Mouse (Mus musculus) intestine, postnatal 0 days (tissue): Measurements from ENCODE around the gene Atp2b2. TPM values are rescaled to one million over a fixed set of nuclear protein-coding genes. Genes with fewer than 3 reads are reported as not detected.
A peak's percentile ranks its signal among the peaks of the same experiment; 100 is the strongest.

Experiments
- ATAC-seq: fragments of 200-750 bp; cut with Nextera tagmentation; 2 replicates; pipeline ENCODE4 v1.8.0; 2017; ENCODE audit warnings: mild to moderate bottlenecking, moderate TSS enrichment, moderate library complexity
- H3K27ac ChIP-seq: fragments of 300-500 bp; sonication (generic); 2 replicates; pipeline ENCODE4 v1.5.1; 2014; ENCODE audit warnings: mild to moderate bottlenecking, low read depth, low read length, moderate library complexity
- H3K27me3 ChIP-seq: fragments of 300-500 bp; sonication (generic); replicated peaks from 2 replicates; pipeline ENCODE4 v1.6.1; 2014; ENCODE audit warnings: low read length, mixed read lengths; ENCODE audit not compliant: control insufficient read depth, insufficient read depth
- H3K36me3 ChIP-seq: fragments of 300-500 bp; sonication (generic); 2 replicates; pipeline ENCODE4 v1.6.1; 2014; ENCODE audit warnings: mild to moderate bottlenecking, moderate library complexity; ENCODE audit not compliant: control insufficient read depth, insufficient read depth
- H3K4me1 ChIP-seq: fragments of 300-500 bp; sonication (generic); replicated peaks from 2 replicates; pipeline ENCODE4 v1.6.1; 2014; ENCODE audit warnings: antibody characterized with exemption, low read length, mixed read lengths; ENCODE audit not compliant: control insufficient read depth, insufficient read depth
- H3K4me2 ChIP-seq: fragments of 300-500 bp; sonication (generic); replicated peaks from 2 replicates; pipeline ENCODE4 v1.6.1; 2014; ENCODE audit warnings: low read depth, mild to moderate bottlenecking, moderate library complexity
- H3K4me3 ChIP-seq: fragments of 300-500 bp; sonication (generic); 2 replicates; pipeline ENCODE4 v1.5.1; 2014; ENCODE audit warnings: low read depth, low read length
- H3K9ac ChIP-seq: fragments of 300-500 bp; sonication (generic); 2 replicates; pipeline ENCODE4 v1.6.1; 2014; ENCODE audit warnings: mild to moderate bottlenecking, low read depth, low read length
- H3K9me3 ChIP-seq: fragments of 300-500 bp; sonication (generic); 2 replicates; pipeline ENCODE4 v1.6.1; 2016; ENCODE audit warnings: mixed run types; ENCODE audit not compliant: control insufficient read depth
- CTCF ChIP-seq: sonication (generic); IDR thresholded peaks from 2 replicates; pipeline ENCODE4 v1.5.1; 2016; ENCODE audit warnings: low read depth, mild to moderate bottlenecking, control low read depth, antibody characterized with exemption, moderate library complexity
- WGBS: fragments of 180-500 bp; shearing (Covaris S2); extraction: QIAGEN DNeasy Blood & Tissue Kit; methylation state at CpG from one replicate; pipeline ENCODE4 v1.1.7; 2014; 5-methylcytosine and 5-hydroxymethylcytosine counted together
- polyA plus RNA-seq: library from polyadenylated mRNA; unstranded; fragments of >200 nt; fragmentation: Nextera tagmentation; extraction: Ambion mirVana; gene quantifications from 2 replicates; pipeline ENCODE4 v1.2.1, GENCODE M21; 2015

Gene Atp2b2
- polyA plus RNA-seq = 0.48 TPM in 2 replicates

GRCm38 (mm10) chr6:114042332-114042731 lies at the start of gene Atp2b2:
Atp2b2 (minus strand) TSS chr6:114042613.
- no peak for TF ChIP-seq CTCF
- peaks cover 33% of the 10 kb centered on the region for H3K27me3 ChIP-seq
- WGBS = 25% methylated on average over 12 of the region's 12 CpGs

GRCm38 (mm10) chr6:114089626-114090025 lies 47.2 kb upstream of the Atp2b2 start:
- Histone ChIP-seq H3K4me1 (no peaks in the 10 kb centered on the region), H3K27me3 (no peaks in the 10 kb centered on the region), H3K27ac (no peak overlapping the region), H3K4me3 (no peak overlapping the region), H3K9ac (no peak overlapping the region), H3K4me2 (no peak overlapping the region), H3K36me3 (no peaks in the 10 kb centered on the region), H3K9me3 (no peaks in the 10 kb centered on the region)
- TF ChIP-seq CTCF = peak; percentile 90
- no peak for ATAC-seq
- WGBS = 12% methylated on average over 5 of the region's 5 CpGs

More at GRCm38 (mm10) chr6:114042332-114042731, at the start of gene Atp2b2:
- no peak for ATAC-seq
- H3K27ac ChIP-seq = no peak within 1 kb of the TSS
- H3K36me3 ChIP-seq = no peaks in the 10 kb centered on the region
- H3K4me3 ChIP-seq = peak within 1 kb of the TSS; percentile 22
- no peak within 1 kb of the TSS for H3K9ac ChIP-seq
- H3K4me1 ChIP-seq = no peaks in the 10 kb centered on the region
- no peaks in the 10 kb centered on the region for H3K9me3 ChIP-seq
- peak within 1 kb of the TSS; percentile 57 for H3K4me2 ChIP-seq

- no peaks in the 10 kb centered on the region for H3K36me3 ChIP-seq
- 22% methylated on average over 7 of the region's 7 CpGs for WGBS
Observed at GRCm38 (mm10) chr6:114087106-114087505, 44.7 kb upstream of the Atp2b2 start.

GRCm38 (mm10) chr6:114078556-114078955 lies 36.1 kb upstream of the Atp2b2 start:
- Histone ChIP-seq H3K36me3 (no peaks in the 10 kb centered on the region), H3K4me1 (no peaks in the 10 kb centered on the region), H3K9me3 (no peaks in the 10 kb centered on the region), H3K27me3 (no peaks in the 10 kb centered on the region), H3K9ac (no peak overlapping the region), H3K4me3 (no peak overlapping the region), H3K4me2 (no peak overlapping the region), H3K27ac (no peak overlapping the region)
- TF ChIP-seq CTCF = no peak
- no peak for ATAC-seq

More at GRCm38 (mm10) chr6:114087106-114087505, 44.7 kb upstream of the Atp2b2 start:
- H3K9me3 ChIP-seq = no peaks in the 10 kb centered on the region
- TF ChIP-seq CTCF = no peak
- H3K4me3 ChIP-seq = no peak overlapping the region
- H3K27ac ChIP-seq = no peak overlapping the region
- no peaks in the 10 kb centered on the region for H3K27me3 ChIP-seq
- ATAC-seq = no peak
- no peaks in the 10 kb centered on the region for H3K4me1 ChIP-seq
- no peak overlapping the region for H3K9ac ChIP-seq
- no peak overlapping the region for H3K4me2 ChIP-seq

- H3K9me3 ChIP-seq = no peaks in the 10 kb centered on the region
- H3K4me2 ChIP-seq = no peak overlapping the region
- TF ChIP-seq CTCF = peak; percentile 58
- WGBS = 49% methylated on average over 3 of the region's 3 CpGs
- no peak overlapping the region for H3K9ac ChIP-seq
- no peak overlapping the region for H3K4me3 ChIP-seq
- H3K27ac ChIP-seq = no peak overlapping the region
- no peaks in the 10 kb centered on the region for H3K27me3 ChIP-seq
- H3K36me3 ChIP-seq = no peaks in the 10 kb centered on the region
- H3K4me1 ChIP-seq = no peaks in the 10 kb centered on the region
- no peak for ATAC-seq
Observed at GRCm38 (mm10) chr6:114076560-114076959, 34.1 kb upstream of the Atp2b2 start.

GRCm38 (mm10) chr6:114076061-114076460 lies 33.6 kb upstream of the Atp2b2 start:
- Histone ChIP-seq H3K27ac (no peak overlapping the region), H3K36me3 (no peaks in the 10 kb centered on the region), H3K9me3 (no peaks in the 10 kb centered on the region), H3K9ac (no peak overlapping the region), H3K27me3 (no peaks in the 10 kb centered on the region), H3K4me2 (no peak overlapping the region), H3K4me3 (no peak overlapping the region), H3K4me1 (no peaks in the 10 kb centered on the region)
- 48% methylated on average over 5 of the region's 5 CpGs for WGBS
- no peak for ATAC-seq
- TF ChIP-seq CTCF = no peak

GRCm38 (mm10) chr6:114074929-114075328 lies 32.5 kb upstream of the Atp2b2 start:
- H3K4me2 ChIP-seq = no peak overlapping the region
- 57% methylated on average over 10 of the region's 10 CpGs for WGBS

More at GRCm38 (mm10) chr6:114074929-114075328, 32.5 kb upstream of the Atp2b2 start:
- no peaks in the 10 kb centered on the region for H3K36me3 ChIP-seq
- TF ChIP-seq CTCF = no peak
- H3K9me3 ChIP-seq = no peaks in the 10 kb centered on the region
- no peaks in the 10 kb centered on the region for H3K27me3 ChIP-seq
- no peaks in the 10 kb centered on the region for H3K4me1 ChIP-seq
- ATAC-seq = no peak
- H3K9ac ChIP-seq = no peak overlapping the region
- no peak overlapping the region for H3K27ac ChIP-seq
- no peak overlapping the region for H3K4me3 ChIP-seq
